Mouse (Mus musculus): ENCODE results near the gene Gm5426.
"Not testable (repeated sequence)": the region's sequence is repeated elsewhere in the genome, so short reads cannot be mapped to it uniquely, and the experiment has no call there.

DNA sequence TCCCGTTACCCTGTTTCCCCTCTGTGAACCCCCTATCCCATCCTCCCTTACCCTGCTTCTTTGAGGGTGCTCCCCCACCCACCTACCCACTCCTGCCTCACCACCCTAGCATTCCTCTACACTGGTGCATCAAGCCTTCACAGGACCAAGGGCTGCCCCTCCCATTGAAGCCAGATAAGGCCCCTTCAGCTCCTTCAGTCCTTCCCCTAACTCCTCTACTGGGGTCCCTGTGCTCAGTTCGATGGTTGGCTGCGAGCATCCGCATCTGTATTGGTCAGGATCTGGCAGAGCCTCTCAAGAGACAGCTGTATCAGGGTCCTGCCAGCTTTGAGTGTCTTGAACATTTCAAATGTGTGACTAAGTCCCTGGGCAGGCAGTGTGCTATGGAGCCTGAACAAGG, 2.9 kb downstream of the Gm5426 start:
- not testable (repeated sequence) for TF ChIP-seq CTCF, POLR2A (IDR thresholded peaks at IDR 0.05; ENCODE audit: insufficient read depth, low read depth, low read length)
